In genomic region chr11:18127488-18127887, GRCm38 (mm10) we compare ENCODE assay signal across 25 mouse cellular contexts.
"Had no signal": no experiment of that assay in that cellular context is flagged by ENCODE, and none has a peak within 500 bp of the region (broad histone marks: within the 10 kb centered on the region; RNA-seq: fewer than 3 reads in every experiment).

No protein-coding gene starts in this region.

- H3K4me2 ChIP-seq: heart, embryonic 11.5 days; heart, embryonic 13.5 days; heart, embryonic 15.5 days; hindbrain, embryonic 12.5 days; hindbrain, embryonic 14.5 days; kidney, embryonic 15.5 days; limb, embryonic 13.5 days; limb, embryonic 15.5 days; liver, embryonic 12.5 days had no signal

- H3K27me3 ChIP-seq: heart, embryonic 13.5 days; heart, embryonic 15.5 days; hindbrain, embryonic 12.5 days; kidney, embryonic 15.5 days; limb, embryonic 13.5 days; limb, embryonic 15.5 days; liver, embryonic 12.5 days had no signal

- H3K4me1 ChIP-seq: heart, embryonic 13.5 days; heart, embryonic 15.5 days; hindbrain, embryonic 12.5 days; limb, embryonic 13.5 days; limb, embryonic 15.5 days; liver, embryonic 12.5 days had no signal

- H3K36me3 ChIP-seq: heart, embryonic 13.5 days; heart, embryonic 15.5 days; hindbrain, embryonic 12.5 days; kidney, embryonic 15.5 days; limb, embryonic 13.5 days; limb, embryonic 15.5 days; liver, embryonic 12.5 days had no signal

- ATAC-seq: hindbrain, embryonic 16.5 days; intestine, embryonic 16.5 days; liver, embryonic 12.5 days had no signal

- H3K9ac ChIP-seq: heart, embryonic 13.5 days; heart, embryonic 15.5 days; hindbrain, embryonic 12.5 days; hindbrain, embryonic 14.5 days; kidney, embryonic 15.5 days; limb, embryonic 13.5 days; limb, embryonic 15.5 days; liver, embryonic 12.5 days had no signal

- H3K27ac ChIP-seq: heart, adult 2 months; heart, embryonic 13.5 days; heart, embryonic 15.5 days; hindbrain, embryonic 12.5 days; hindbrain, embryonic 14.5 days; kidney, embryonic 15.5 days; kidney, postnatal 0 days; limb, embryonic 13.5 days; limb, embryonic 15.5 days; liver, embryonic 12.5 days had no signal

- H3K4me3 ChIP-seq: heart, adult 2 months; heart, embryonic 13.5 days; heart, embryonic 15.5 days; hindbrain, embryonic 12.5 days; kidney, embryonic 15.5 days; limb, embryonic 13.5 days; limb, embryonic 15.5 days; liver, embryonic 12.5 days had no signal

- DNase-seq: gastrocnemius, postnatal 14 days; gastrocnemius, postnatal 36 days; heart, adult 11 months; heart, adult 2 months; heart, postnatal 14 days; heart, postnatal 36 days; kidney, adult 11 months; kidney, adult 2 months; kidney, postnatal 14 days; kidney, postnatal 36 days; layer of hippocampus, adult 9-11 months; layer of hippocampus, postnatal 36 days; left cerebral cortex, postnatal 4 days had no signal

- H3K9me3 ChIP-seq: heart, embryonic 13.5 days; heart, embryonic 15.5 days; hindbrain, embryonic 12.5 days; kidney, embryonic 15.5 days; limb, embryonic 13.5 days; limb, embryonic 15.5 days; liver, embryonic 12.5 days had no signal
